Mouse (Mus musculus) cortical plate, adult 2 months (tissue): ENCODE data around the gene Lamc3.

ENCODE experiments used
- CTCF ChIP-seq: fragments of 200-500 bp; IDR thresholded peaks from 2 replicates; pipeline ENCODE4 v1.5.1; 2011; ENCODE audit warnings: mild to moderate bottlenecking, control low read depth, low read length; ENCODE audit not compliant: insufficient read depth; ENCODE audit errors: extremely low read depth
- POLR2A ChIP-seq: fragments of 200-500 bp; IDR thresholded peaks from 2 replicates; pipeline ENCODE4 v1.6.1; 2011; ENCODE audit warnings: mild to moderate bottlenecking, low read length, control low read depth; ENCODE audit not compliant: insufficient read depth; ENCODE audit errors: extremely low read depth

DNA sequence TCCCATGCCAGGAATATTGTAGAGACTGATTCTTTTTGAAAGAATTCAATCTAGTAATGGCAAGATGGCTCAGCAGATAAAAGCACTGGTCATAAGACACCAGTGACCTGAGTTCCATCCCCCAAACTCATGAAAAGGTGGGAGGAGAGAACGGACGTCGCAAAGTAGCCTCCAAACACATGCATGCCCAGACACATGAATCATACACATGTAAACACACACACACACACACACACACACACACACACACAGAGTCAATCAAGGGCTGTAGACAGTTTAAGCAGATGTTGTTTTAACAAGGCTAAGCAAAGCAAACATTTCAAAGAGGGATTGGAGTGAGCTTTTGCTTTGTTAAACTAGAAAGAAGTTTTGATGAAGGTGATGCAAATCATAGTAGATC is 77.1 kb downstream of the Lamc3 start:
- TF ChIP-seq POLR2A: no peak
- no peak for TF ChIP-seq CTCF
